Mouse (Mus musculus) midbrain, embryonic 14.5 days (tissue): ENCODE data around the gene Olfr1246. TPM values are rescaled to one million over a fixed set of nuclear protein-coding genes. Genes with fewer than 3 reads are reported as not detected.
"Not testable (repeated sequence)": the region's sequence is repeated elsewhere in the genome, so short reads cannot be mapped to it uniquely, and the experiment has no call there.

Experiments used
- ATAC-seq: fragments of 200-750 bp; cut with Nextera tagmentation; 2 replicates; pipeline ENCODE4 v1.8.0; 2017; ENCODE audit warnings: moderate number of reproducible peaks, moderate library complexity; ENCODE audit not compliant: low FRiP score, low TSS enrichment
- DNase-seq: peaks from one replicate; pipeline ENCODE4 v3.0.0-alpha.2; 2015
- H3K27ac ChIP-seq: fragments of 300-500 bp; sonication (generic); replicated peaks from 2 replicates; pipeline ENCODE4 v1.5.1; 2014; ENCODE audit warnings: mild to moderate bottlenecking, low read depth, low read length, moderate library complexity
- H3K27me3 ChIP-seq: fragments of 300-500 bp; sonication (generic); 2 replicates; pipeline ENCODE4 v1.6.1; 2014; ENCODE audit warnings: low read length, control low read depth, mixed read lengths; ENCODE audit not compliant: control insufficient read depth, insufficient read depth
- H3K36me3 ChIP-seq: fragments of 300-500 bp; sonication (generic); 2 replicates; pipeline ENCODE4 v1.6.1; 2014; ENCODE audit warnings: low read length, control low read depth; ENCODE audit not compliant: control insufficient read depth, insufficient read depth
- H3K4me1 ChIP-seq: fragments of 300-500 bp; sonication (generic); 2 replicates; pipeline ENCODE4 v1.6.1; 2014; ENCODE audit warnings: mild to moderate bottlenecking, antibody characterized with exemption, low read length, control low read depth; ENCODE audit not compliant: control insufficient read depth, insufficient read depth
- H3K4me2 ChIP-seq: fragments of 300-500 bp; sonication (generic); 2 replicates; pipeline ENCODE4 v1.6.1; 2014; ENCODE audit warnings: mild to moderate bottlenecking, low read length, moderate library complexity
- H3K4me3 ChIP-seq: fragments of 300-500 bp; sonication (generic); replicated peaks from 2 replicates; pipeline ENCODE4 v1.5.1; 2014; ENCODE audit warnings: low read depth, low read length
- H3K9ac ChIP-seq: fragments of 300-500 bp; sonication (generic); replicated peaks from 2 replicates; pipeline ENCODE4 v1.6.1; 2014; ENCODE audit warnings: mild to moderate bottlenecking, low read length, moderate library complexity
- H3K9me3 ChIP-seq: fragments of 300-500 bp; sonication (generic); 2 replicates; pipeline ENCODE4 v1.6.1; 2016; ENCODE audit warnings: low read length, control low read depth, mixed read lengths; ENCODE audit not compliant: control insufficient read depth
- WGBS: fragments of 180-500 bp; shearing (Covaris S2); extraction: QIAGEN DNeasy Blood & Tissue Kit; methylation state at CpG from one replicate; pipeline ENCODE4 v1.1.7; 2014; 5-methylcytosine and 5-hydroxymethylcytosine counted together
- polyA plus RNA-seq: library from polyadenylated mRNA; unstranded; fragments of >200 nt; fragmentation: Nextera tagmentation; extraction: Ambion mirVana; gene quantifications from 2 replicates; pipeline ENCODE4 v1.2.1, GENCODE M21; 2014

Olfr1246 gene
- polyA plus RNA-seq, result not detected in 2 replicates

DNA sequence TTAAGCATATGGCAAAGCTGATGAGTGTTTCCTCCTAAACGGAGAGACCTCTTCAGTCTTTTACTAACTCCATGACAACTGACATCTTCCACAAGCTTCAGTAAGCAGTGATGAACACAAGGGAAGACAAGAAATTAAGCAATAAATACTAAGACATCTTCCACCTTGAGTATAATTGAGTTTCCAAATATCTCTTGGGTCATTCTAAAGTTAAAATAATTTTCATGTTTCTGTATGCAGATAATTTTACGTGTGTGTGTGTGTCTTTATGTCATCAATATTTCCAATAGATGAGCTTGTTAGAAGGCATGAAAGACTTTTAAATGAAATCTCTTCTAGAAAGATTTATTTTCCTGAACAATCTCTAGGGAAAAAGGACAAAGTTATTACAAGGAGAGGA lies at the start of gene Olfr1246:
Gene Olfr1246, minus strand, starts transcription at position 101 of the 400 bp plus-strand sequence.
- ATAC-seq, result no peak
- Histone ChIP-seq H3K27me3 (no peaks in the 10 kb centered on the region), H3K9me3 (no peaks in the 10 kb centered on the region), H3K9ac (no peak within 1 kb of the TSS), H3K36me3 (no peaks in the 10 kb centered on the region), H3K4me3 (no peak within 1 kb of the TSS), H3K27ac (no peak within 1 kb of the TSS), H3K4me1 (no peaks in the 10 kb centered on the region), H3K4me2 (no peak within 1 kb of the TSS)
- 88% methylated on average over 2 of the region's 2 CpGs for WGBS
- DNase-seq, result no peak

DNA sequence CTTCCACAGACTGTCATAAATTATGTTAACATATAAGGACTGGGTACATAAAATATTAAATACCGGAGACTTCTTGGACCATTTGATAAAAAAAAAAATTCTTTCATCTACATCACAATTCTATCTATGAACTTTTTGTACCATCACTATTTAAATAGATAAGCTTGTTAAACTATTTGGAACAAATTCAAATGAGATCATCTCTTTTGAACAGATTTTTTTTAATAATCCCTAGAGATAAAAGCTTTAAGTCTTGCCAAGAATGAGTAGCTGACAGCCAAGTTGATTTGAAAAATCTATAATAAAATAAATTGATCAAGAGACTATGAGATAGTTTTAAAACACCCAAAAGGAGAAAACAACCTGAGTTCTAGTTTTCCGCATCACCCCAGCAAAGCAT lies 41.9 kb upstream of the Olfr1246 start, which contains the start of gene Olfr1249:
Gene Olfr1249, minus strand, starts transcription at position 101 of the 400 bp plus-strand sequence.
- Histone ChIP-seq H3K27me3 (no peaks in the 10 kb centered on the region), H3K4me3 (no peak within 1 kb of the TSS), H3K4me1 (no peaks in the 10 kb centered on the region), H3K4me2 (no peak within 1 kb of the TSS), H3K9me3 (no peaks in the 10 kb centered on the region), H3K9ac (no peak within 1 kb of the TSS), H3K36me3 (no peaks in the 10 kb centered on the region), H3K27ac (no peak within 1 kb of the TSS)
- WGBS, result 93% methylated on average over 2 of the region's 2 CpGs
- no peak for DNase-seq
- ATAC-seq, result no peak

DNA sequence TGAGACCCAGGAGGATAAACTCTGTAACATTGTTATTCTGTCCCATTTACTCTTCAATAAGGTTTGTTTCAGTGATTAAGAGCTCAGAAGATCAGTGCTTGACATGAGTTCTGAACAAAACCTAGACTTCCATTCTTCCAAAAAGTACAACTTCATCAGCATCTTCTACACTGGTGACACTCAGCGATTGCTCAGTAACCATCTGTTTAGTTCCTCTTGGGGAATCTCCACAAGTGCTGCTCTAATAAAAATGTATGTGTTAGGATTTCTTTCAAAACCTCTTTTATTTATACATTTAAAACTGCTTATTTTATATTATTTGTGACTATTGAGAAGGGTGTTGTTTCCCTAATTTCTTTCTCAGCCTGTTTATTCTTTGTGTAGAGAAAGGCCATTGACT lies 25.2 kb upstream of the Olfr1246 start, which contains the start of gene Olfr1248:
Gene Olfr1248, minus strand, starts transcription at position 101 of the 400 bp plus-strand sequence.
- not testable (repeated sequence) for DNase-seq, H3K27me3 ChIP-seq, H3K9ac ChIP-seq, H3K36me3 ChIP-seq, H3K4me2 ChIP-seq, H3K27ac ChIP-seq, H3K4me3 ChIP-seq, H3K4me1 ChIP-seq, ATAC-seq, H3K9me3 ChIP-seq
- WGBS, result 92% methylated on average over 1 of the region's 1 CpGs

DNA sequence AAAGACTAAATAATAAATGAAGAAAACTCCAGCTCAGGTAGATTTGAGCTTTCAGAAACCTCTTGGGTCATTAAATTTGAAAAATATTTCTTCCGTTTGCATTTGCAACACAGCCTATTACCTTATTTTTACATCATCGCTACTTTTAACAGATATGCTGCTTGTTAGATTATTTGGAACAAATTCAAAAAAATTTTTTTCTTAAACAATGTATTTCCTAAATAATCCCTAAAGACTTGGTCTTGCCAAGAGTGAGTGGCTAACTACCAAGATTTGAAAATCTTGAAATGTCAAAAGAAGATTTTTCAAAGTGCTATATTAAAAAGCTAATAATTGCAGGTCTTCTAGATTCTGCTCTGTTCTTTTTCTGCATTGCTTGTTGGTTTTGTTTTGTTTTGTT lies 21.1 kb upstream of the Olfr1246 start, which contains the start of gene Olfr1247:
Gene Olfr1247, minus strand, starts transcription at position 101 of the 400 bp plus-strand sequence.
- 97% methylated on average over 2 of the region's 2 CpGs for WGBS
- Histone ChIP-seq H3K9ac (no peak within 1 kb of the TSS), H3K36me3 (no peaks in the 10 kb centered on the region), H3K27me3 (no peaks in the 10 kb centered on the region), H3K9me3 (no peaks in the 10 kb centered on the region), H3K27ac (no peak within 1 kb of the TSS), H3K4me3 (no peak within 1 kb of the TSS), H3K4me1 (no peaks in the 10 kb centered on the region), H3K4me2 (no peak within 1 kb of the TSS)
- ATAC-seq (no peak), DNase-seq (no peak)

DNA sequence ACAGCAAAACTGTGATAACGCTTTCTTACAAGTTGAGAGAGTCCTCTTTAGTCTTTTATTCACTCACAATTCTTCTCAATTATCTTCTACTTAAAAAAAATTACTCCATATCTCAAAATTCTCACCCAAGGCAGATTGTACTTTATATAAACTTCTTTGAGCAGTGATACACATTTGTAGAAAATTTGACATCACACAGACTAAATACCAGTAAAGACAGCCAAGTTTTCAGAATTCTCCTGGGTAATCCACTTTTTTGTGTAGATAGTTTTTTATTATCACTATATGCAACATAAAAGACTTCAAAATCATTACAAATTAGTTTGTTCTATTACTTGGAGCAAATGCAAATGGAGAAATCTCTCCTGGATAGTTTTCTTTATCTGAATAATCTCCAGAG lies 14.6 kb downstream of the Olfr1246 start, which contains the start of gene Olfr1245:
Gene Olfr1245, minus strand, starts transcription at position 101 of the 400 bp plus-strand sequence.
- no peak for ATAC-seq
- H3K4me1 ChIP-seq, result no peaks in the 10 kb centered on the region
- H3K27ac ChIP-seq, result no peak within 1 kb of the TSS
- H3K9ac ChIP-seq, result no peak within 1 kb of the TSS
- no peaks in the 10 kb centered on the region for H3K36me3 ChIP-seq
- H3K4me2 ChIP-seq, result no peak within 1 kb of the TSS
- DNase-seq, result no peak
- 91% methylated on average over 1 of the region's 1 CpGs for WGBS
- no peaks in the 10 kb centered on the region for H3K27me3 ChIP-seq
- no peak within 1 kb of the TSS for H3K4me3 ChIP-seq
- peaks cover 6% of the 10 kb centered on the region; the same call in 1 of the 2 replicates for H3K9me3 ChIP-seq

DNA sequence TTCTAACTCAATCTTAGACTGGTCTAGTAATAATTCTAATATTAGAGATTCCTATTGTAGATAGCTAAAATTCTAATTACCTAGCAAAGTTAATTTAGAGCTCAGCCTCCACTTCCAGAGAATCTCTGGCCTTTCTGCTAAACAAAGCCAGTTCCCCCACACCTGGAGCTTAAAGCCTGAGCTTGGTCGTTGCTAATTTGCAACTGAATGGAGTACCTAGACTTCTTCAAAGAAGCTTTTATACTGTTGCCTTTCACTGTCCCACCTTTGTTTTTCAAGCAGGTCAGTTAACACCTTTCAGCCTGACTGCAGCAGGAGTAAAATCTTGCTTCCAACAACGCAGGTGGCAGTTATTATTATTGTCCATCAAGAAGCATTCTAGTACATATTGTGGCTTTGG lies 30.3 kb downstream of the Olfr1246 start:
- H3K36me3 ChIP-seq, H3K4me1 ChIP-seq, ATAC-seq, H3K9ac ChIP-seq, H3K27ac ChIP-seq, DNase-seq, H3K27me3 ChIP-seq, H3K4me3 ChIP-seq, H3K4me2 ChIP-seq, H3K9me3 ChIP-seq: not testable (repeated sequence)
- 58% methylated on average over 2 of the region's 2 CpGs for WGBS

DNA sequence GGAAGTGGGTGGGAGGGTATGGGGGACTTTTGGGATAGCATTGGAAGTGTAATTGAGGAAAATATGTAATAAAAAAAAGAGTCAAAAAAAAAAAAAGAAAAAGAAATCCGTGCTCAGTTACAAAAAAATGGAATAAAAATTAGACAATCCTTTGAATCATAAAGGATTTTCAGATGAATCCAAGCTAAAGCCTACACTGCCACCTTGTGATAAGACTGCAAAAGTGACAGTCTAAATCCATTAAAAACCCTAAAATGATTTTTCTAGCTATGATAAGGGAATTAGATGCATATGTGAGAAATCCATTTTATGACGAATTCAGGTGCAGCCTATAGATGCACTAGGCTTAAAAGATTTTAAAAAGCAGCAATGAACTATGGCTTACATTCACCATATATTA lies 48.4 kb downstream of the Olfr1246 start:
- DNase-seq (peak; percentile 77), ATAC-seq (no peak)
- 66% methylated on average over 2 of the region's 2 CpGs for WGBS

DNA sequence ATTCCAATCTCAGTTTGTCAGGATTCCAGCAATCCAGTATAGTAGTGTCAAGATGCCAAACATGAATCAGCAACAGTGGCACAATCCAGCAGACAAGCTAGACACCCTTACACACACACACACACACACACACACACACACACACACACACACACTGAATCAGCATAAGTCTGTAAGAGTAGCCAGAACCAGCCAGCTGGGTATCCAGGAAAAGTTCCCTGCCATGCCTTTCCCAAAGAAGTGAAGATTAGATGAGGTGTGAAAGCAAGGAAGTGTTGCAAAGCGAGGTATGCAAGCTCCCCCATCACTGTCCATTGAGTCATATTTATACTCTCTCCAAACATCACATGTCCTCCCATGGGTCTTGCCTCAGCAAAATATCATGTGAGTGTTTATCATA lies 53.0 kb downstream of the Olfr1246 start:
- no peak overlapping the region for H3K4me3 ChIP-seq
- no peak overlapping the region for H3K27ac ChIP-seq
- no peak overlapping the region for H3K4me2 ChIP-seq
- no peak for ATAC-seq
- H3K4me1 ChIP-seq, result no peaks in the 10 kb centered on the region
- no peak for DNase-seq
- no peaks in the 10 kb centered on the region for H3K36me3 ChIP-seq
- H3K27me3 ChIP-seq, result no peaks in the 10 kb centered on the region
- WGBS, result 82% methylated on average over 1 of the region's 1 CpGs
- no peak overlapping the region for H3K9ac ChIP-seq
- no peaks in the 10 kb centered on the region for H3K9me3 ChIP-seq

More for the DNA sequence above, 48.4 kb downstream of the Olfr1246 start:
- no peak overlapping the region for H3K27ac ChIP-seq
- H3K9ac ChIP-seq, result no peak overlapping the region
- H3K4me2 ChIP-seq, result no peak overlapping the region
- H3K4me3 ChIP-seq, result no peak overlapping the region
- no peaks in the 10 kb centered on the region for H3K27me3 ChIP-seq
- H3K9me3 ChIP-seq, result no peaks in the 10 kb centered on the region
- H3K4me1 ChIP-seq, result no peaks in the 10 kb centered on the region
- H3K36me3 ChIP-seq, result no peaks in the 10 kb centered on the region
